Mouse (Mus musculus) 3T3-L1 (cell line): ENCODE results near the gene Apobec4.

Experiments
- DNase-seq: peaks from one replicate; pipeline ENCODE4 v3.0.0-alpha.2; 2015; ENCODE audit warnings: low read depth, low spot score

Gene Apobec4

DNA sequence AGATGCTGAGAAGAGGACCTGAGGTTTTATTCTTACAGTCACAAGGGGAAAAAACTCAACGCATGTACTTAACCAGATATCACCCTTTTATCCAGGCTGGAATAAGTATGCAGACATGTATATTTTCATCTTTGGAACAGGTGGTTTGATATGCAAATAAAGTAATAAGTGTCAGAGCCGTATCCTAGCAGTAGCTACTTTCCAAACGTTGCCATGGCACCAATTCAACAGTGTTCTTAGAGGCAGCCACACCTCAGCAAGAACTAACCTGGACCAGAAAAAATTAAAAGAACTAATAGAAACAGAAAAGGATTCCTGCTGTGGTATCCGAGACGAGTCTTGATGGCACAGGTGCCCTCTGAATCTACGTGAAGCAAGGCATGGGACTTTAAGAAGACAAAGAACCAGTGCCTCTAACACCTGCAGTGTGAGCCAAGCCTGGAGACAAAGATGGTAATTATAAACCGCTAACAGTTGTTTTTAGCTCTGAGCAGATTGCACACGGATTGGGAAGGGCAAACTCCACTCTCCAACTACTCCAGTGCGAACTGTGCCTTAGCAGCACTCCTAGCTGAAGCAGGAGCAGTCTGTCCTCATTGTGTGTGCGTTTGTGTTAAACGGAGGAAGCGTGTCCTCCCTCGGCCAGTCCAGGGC is at the start of gene Apobec4:
Apobec4 (plus strand) TSS at position 240 of the 654 bp plus-strand sequence.
- DNase-seq = no peak

DNA sequence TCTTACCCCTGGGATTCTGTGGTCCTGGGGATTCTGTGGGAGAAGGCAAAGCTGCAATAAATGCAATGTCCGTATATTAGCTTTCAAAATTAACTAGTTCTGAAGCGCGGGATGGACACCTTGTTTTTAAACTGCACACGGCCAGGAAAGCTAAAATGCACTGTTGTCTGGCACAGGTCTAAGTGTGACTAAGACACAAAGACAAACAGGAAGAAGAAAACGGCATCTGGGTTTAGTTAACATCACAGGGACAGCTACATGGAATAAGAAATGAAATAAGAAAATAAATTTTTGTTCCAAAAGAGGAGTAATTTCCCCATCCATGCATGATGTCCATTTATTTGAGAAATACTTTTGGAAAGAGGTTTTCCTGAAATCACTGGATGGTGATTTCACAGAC is 49.3 kb upstream of the Apobec4 start:
- peak; percentile 59 for DNase-seq

DNA sequence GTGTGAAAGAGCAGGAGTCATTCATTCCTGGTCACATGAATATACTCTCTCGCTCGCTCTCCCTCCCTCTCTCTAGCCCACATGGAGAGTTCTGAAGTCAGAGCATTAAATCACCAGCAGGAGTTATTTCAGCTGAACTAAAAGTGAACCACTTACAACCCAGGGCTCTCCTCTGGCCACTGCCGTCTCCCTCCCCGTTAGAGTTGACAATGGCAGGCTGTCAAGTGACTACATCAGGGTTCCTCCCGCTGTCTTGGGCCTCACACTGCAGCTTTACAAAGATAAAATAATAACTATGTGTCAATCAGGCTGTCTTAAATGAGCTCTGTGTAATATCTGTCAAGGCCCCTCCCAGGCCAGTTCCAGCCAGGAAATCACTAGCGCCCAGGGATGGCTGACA is 47.4 kb upstream of the Apobec4 start:
- DNase-seq = no peak

DNA sequence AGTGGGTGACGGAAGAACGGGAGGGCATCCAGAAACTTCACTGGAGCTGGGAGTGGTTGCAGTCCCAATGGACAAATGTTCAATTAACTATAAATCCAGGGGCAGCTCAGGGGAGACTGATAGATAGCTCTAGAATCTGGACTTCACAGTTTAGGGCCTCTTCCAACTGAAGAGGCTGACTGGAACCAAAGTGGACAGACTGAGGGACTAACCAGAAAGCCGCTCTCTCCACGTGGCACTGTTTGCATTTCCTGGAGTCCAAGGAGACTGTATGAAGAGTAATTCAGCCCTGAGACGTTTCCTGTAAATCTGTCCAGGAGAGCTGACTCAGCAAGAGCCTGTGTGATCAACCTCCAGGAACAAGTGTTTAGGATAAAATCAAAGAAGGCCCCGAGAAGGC is 46.4 kb upstream of the Apobec4 start:
- DNase-seq = no peak

DNA sequence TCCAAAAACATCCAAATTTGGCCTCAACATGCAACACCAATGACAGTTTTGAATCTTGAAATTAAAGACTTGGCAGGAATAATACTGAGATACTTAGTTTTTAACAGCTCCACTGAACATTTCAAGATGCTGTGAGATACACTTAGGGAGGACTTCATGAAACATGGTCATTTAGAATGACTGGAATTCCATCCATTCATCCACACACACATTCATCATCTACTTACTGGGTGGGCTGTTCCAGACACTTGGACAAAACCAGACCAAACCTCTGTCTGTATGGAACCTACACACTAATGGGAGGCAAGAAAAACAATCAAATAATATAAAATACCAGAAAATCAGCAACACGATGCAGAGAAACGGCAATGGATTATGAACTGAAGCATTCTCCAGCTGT is 42.8 kb upstream of the Apobec4 start:
- no peak for DNase-seq

DNA sequence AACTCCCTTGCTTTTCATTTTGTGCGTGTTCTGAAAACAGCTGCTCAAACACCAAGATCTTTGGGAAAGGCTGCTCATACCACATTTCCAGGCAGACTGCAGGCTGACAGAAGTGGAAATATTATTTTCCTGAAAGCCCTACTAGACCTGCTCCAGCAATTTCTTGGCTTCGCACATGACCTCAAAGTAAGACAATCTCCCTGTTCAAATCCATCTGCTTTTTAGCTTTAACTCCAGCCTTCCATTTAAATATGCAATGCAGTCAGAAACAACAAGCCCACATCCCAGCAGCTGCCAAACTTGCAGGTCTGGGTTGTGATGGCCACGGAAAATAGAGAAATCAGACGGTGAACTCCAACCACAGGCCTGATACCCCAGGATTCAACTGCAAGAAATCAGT is 39.3 kb upstream of the Apobec4 start:
- no peak for DNase-seq

DNA sequence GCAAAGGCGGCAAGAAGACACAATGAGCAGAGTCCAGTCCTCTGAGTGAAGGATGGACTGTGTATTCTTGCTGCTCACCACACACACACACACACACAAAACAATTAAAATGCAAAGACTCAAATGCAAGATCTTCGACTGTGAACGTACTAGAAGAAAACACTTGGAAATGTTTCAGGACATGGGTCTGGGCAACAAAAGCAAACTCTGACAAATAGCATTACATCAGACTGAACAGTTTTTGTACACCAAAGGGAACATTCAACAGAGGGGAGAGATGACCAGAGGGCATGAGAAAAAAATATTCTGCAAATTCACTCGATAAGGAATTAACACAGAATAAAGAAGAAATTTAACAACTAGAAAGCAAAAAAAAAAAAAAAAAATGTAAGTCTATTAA is 36.4 kb upstream of the Apobec4 start:
- DNase-seq = no peak

DNA sequence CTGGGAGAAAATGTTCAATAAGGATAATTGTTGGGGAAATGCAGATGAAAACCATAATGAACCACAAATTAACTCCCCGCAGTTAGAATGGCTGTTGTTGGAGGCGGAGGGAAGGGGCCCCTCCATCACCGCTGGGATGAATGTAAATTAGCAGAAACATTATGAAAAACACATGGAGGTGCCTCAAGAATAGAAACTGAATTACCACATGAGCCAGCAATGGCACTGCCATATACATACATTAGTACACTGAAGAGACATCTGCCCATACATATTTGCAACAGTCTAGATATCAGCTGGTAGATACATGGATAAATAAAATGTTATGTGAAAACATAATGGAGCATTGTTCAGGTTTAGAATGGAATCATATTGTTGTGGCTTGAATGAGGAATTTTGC is 35.9 kb upstream of the Apobec4 start:
- no peak for DNase-seq

DNA sequence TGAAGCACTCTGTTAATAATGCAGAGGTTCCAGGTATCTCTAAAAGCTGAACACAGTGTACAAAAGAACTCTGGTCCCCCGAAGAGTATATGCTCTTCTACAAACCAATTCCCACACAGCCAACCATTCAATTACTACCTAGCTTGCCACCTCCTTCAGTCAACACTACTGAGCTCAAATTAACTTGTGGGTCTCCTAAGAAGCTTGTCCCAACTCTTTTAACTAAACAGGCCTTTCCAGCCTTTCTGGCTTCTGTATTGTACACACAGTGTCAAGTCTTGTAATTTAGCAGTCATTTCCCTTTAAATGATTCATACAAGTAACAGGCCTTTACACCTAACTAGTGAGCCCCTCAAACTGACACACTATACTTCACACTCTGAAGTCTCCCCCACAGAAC is 33.0 kb upstream of the Apobec4 start:
- DNase-seq = no peak

DNA sequence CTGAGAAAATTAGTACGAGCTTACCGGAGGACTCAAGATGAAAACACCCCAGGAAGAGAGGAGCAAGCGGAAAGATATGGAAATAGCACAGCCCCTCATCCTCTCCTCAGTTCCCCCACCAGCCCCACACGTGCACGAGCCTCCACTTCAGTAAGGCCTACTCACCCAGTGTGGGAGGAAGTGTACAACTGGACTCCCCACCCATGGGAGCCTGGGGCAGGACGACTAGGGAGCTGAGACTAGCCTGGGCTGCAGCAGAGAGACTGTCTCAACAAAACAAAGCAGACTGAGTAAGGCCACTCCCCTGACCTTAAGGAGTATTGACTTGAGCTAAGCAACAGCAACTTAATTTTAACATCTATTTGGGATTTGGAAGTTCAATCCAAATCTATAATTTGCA is 32.2 kb upstream of the Apobec4 start:
- no peak for DNase-seq

DNA sequence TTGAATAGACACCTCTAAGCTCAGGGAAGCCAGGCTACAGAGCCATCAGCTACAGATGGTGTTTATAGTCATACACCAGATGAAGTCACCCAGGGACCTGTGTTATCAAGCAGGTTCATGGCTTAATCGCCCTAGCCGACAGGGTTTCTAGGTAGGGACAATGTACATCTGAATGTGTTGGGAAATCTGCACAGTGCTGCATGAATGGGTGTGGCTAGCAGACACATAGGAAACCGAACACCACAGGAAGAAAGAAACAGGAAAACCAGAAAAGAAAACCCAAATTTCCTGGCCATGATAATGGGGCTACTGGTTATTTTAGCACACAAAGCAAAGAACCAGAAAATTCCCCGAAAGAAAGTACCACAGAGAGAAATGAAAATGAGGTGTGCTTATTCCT is 29.4 kb upstream of the Apobec4 start:
- no peak for DNase-seq

DNA sequence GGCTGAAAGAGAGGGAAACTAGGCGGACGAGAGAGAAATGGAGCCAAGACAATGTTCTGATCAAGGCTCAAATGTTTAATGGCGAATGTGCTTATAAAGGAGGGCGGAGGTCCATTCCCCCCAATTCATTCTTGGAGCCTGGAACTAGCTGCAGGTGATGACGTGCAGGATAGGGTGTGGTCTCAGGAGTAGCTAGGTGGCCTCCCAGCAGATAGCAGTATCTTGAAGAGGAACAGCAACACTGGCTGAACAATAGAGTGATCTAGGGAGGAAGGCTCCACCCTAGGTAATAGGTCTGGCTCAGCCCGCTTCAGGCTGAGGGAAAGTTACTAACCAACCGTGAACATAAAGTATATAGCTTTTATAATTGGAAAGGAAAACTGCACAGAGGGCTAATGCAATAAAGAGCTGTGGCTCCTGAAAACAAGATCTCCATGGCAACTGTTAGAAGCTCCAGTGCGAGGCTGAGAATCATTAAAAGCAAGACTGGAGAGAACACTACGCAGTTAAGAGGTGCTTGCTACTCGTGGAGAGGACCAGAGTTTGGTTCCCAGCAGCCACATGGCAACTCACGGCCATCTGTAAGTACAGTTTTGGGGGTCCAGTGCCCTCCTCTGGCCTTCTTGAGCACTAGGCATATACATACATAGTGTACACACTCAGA is 28.7 kb upstream of the Apobec4 start:
- no peak for DNase-seq

DNA sequence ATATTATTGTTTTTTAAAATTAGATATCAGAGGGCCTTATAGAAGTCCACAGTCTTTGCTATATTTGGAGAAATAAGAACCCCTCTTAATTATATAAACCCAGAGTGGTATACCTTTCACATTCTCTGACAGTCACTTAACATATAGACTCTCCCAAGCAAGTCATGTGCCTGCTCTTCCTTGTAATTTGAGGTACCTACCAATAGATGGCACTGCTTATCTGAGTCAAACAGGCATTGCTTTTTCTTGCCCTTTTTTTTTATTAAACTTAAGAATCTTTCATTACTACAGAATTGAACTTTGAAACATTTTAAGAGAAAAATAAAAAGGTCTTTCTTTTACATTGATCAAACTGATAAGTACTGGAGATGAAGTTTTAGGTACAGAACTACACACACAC is 26.1 kb upstream of the Apobec4 start:
- peak; percentile 62 for DNase-seq

DNA sequence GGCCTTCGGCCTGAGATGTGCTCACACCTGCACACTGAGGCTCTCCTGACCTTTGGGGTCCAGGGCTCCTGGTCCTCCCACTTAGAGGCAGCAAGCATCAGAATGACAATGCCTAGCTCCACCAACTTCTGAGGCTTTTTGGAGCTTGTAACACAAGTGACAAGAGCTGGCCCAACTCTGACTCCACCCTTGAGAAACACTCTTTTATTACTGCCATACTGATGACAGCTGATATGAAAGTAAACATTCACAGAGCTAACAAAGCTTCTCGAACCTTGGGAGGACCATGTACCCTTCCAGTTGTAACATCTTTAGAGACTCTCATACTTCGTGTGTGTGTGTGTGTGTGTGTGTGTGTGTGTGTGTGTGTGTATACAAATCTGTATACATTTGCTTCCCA is 24.3 kb upstream of the Apobec4 start:
- DNase-seq = no peak

DNA sequence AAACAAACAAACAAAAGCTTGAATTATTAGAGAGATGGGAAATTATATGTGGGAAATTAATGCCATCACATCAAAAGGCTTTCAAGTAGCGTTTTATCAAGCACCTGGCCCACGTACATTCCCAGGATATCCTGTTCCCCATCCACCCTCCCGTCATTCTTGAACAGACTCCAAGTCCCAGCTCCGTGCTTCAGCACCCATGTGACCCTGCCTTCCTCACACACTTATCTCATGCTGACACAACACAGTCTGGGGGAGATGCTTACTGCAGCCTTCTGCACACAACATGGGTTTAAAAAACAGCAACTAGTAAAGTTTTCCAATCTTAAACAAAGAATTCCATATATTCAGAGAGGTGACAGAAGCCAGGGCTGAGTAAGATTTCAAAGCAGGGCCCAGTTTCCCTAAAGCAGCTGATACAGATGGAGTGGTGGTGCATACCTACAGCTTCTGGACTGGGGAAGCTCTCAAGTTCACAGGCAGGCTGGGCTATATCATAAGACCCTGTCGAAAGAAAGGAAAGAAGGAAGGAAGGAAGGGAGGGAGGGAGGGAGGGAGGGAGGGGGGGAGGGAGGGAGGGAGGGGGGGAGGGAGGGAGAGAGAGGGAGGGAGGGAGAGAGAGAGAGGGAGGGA is 22.6 kb upstream of the Apobec4 start:
- no peak for DNase-seq

DNA sequence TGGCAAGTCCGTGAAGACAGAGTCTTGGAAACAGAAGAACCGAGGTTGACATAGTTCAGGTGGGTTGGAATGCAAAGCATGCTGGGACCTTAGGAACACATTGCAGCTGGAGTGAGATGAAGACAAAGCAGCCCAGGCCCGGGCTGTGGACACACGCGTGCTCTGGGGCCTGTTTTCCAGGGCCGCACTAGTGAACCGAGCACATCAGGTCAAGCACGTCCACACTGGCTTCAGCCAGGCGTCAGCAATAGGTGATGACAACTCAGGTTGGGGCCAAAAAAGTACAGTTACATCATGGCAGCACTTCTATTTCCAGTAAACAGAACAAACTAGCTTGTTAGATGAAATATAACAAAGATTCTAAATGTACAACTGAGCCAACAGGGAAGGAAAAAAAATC is 11.6 kb upstream of the Apobec4 start:
- no peak for DNase-seq

DNA sequence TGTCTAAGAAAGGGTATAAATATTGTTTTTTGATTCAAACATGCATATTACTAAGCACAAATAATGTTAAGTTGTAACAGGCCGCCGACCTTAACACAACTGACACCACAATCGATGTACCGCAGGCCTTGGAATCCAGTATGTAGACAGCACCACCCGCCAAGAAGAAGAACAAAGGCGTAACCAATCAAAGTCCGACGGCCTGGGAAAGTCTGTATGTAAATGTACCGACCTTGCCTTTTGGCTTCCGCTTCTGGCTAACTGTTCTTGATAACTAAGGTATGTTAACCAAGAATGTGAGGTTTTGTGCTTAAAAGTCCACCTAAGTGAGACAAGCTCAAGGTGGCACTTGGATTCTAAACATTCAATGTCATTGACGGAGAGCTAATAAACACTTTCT is 11.0 kb upstream of the Apobec4 start:
- DNase-seq = no peak

DNA sequence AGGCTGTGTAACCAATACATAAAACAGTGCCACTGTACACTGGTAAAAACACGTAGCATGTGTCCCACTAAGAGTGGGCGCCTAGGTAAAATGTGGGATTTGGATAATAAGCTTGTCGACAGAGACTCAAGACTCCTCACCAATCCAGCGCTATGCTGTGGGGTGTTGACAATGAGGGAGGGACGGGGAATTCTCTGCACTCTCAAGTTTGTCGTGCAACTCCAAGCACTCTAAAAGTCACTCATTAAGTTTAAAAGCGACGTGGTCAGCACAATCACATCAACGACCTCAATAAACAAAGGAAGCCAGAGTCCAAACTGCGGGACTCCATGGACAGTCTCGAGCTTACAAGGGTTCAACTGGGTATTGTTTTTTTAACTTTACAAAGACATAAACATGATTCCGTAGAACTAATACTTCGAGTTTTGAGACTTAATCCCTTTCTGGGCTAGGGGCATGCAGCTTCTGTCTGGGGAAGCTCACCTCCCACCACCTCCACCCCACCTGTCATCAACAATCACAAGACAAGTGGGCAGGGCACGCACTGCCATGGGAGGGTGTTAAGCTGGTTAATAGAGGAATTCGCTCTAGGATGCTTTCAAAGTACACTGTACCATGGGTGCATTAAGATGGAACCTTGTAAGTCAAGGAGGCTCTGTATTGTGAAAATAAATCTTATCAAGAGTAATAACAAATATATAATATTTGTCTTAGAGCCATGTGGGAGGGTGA is 7.1 kb upstream of the Apobec4 start:
- no peak for DNase-seq

DNA sequence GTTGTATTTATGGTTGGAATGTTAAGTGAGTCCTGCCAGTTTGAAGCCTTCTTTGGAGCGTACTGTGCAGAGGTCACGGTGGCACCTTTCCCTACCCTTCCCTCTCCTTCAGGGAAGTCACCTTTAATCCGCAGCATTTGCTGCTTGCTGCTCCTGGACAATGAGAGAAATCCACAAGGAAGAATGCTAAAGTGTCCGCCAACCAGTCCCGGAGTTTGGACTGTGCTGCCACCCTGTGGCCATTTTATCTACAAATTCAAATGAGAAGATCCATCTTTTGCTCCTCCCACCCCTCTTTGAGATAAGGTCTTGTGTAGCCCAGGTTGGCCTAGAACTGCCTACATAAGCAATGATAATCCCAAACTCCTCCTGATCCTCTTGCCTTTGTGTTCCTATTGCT is 3.9 kb upstream of the Apobec4 start:
- peak; percentile 89 for DNase-seq

DNA sequence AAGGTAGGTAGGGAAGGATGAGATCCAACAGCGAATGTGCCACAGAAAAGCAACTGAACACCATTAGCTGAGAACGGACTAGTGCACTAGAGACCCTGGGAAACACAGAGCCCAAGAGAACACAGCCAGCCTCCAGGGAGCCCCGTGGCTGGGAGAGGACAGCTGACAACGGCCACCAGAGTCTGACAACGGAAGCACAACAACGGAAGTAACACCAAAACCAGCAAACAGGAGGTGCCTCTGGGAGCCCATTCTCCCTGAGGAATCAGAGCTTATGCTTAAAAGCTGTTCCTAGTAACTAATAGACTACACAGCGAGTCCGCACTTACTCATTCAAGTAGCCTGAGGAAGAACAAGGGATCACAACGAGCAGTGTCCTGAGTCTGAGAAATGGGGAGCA is 1.1 kb upstream of the Apobec4 start:
- no peak for DNase-seq

DNA sequence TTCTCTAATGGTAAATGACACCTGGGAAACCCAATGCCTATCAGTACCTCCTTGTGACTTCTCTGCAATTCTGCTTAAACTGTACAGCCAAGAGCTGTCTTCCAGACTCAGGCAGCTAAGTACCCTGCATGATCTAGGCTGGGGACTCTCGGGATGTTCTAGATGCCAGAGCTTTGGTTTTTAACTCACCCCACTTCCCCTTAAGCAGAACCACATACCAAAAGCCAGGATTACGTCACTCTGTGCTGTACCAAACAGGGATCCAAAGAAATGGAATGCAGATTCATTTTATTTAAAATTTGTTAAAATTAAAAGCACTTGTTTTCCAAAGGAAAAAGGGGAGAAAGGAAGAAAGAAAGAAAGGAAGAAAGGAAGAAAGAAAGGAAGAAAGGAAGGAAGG is 11.4 kb downstream of the Apobec4 start:
- peak; percentile 26 for DNase-seq

DNA sequence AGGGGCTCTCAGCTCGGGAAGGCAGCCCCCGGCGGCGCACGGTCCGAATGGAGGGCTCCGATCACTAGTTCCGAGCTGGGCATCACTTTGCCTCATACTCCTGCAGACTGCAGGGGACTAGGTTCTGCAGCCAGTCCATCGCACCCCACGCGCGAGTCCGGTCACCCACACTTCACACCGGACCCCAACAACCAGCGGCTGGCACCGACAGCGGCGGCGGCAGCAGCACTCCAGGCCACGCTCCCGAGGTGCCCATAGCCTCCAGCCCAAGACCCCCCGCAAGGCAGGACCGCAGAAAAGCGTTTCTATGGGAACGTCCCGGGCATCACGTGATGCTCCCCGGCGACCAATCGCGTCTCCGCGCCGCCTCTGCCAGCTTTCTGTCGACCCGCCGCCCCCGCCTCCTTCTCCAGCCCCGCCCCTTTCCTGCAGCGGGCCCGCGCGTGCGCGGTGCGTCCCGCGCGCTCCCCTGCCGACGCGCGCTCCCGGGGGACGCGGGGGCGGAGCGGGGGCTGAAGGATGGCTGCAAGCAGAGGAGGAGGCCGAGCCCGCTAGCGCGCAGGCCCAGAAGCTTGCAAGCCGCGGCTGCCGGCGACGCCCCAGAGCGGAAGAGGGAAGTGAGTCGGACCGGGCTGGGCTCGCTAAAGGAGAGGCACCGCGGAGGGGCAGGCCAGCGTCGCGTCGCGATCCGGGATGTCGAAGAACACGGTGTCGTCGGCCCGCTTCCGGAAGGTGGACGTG is 15.9 kb downstream of the Apobec4 start, which contains the start of the genes Rgl1 and Arpc5:
Rgl1 (minus strand) TSS at position 320 of the 741 bp plus-strand sequence.
Arpc5 (plus strand) TSS at position 511 of the 741 bp plus-strand sequence.
- DNase-seq = peak; percentile 93
